Mouse (Mus musculus) ES-E14 (cell line): ENCODE measurements around the gene Micall2.

ENCODE experiments used
- CHD2 ChIP-seq: IDR thresholded peaks from 2 replicates; pipeline ENCODE4 v1.6.1; 2014; ENCODE audit warnings: mild to moderate bottlenecking, low read depth, low read length, inconsistent platforms
- HCFC1 ChIP-seq: IDR thresholded peaks from 2 replicates; pipeline ENCODE4 v1.6.1; 2012; ENCODE audit warnings: low read length, inconsistent platforms, borderline replicate concordance; ENCODE audit not compliant: insufficient read depth
- MAFK ChIP-seq: IDR thresholded peaks from 2 replicates; pipeline ENCODE4 v1.6.1; 2014; ENCODE audit warnings: mild to moderate bottlenecking, low read depth, low read length, inconsistent platforms; ENCODE audit not compliant: insufficient read depth
- ZNF384 ChIP-seq: IDR thresholded peaks from 2 replicates; pipeline ENCODE4 v1.6.1; 2012; ENCODE audit warnings: low read depth, low read length, inconsistent platforms

DNA sequence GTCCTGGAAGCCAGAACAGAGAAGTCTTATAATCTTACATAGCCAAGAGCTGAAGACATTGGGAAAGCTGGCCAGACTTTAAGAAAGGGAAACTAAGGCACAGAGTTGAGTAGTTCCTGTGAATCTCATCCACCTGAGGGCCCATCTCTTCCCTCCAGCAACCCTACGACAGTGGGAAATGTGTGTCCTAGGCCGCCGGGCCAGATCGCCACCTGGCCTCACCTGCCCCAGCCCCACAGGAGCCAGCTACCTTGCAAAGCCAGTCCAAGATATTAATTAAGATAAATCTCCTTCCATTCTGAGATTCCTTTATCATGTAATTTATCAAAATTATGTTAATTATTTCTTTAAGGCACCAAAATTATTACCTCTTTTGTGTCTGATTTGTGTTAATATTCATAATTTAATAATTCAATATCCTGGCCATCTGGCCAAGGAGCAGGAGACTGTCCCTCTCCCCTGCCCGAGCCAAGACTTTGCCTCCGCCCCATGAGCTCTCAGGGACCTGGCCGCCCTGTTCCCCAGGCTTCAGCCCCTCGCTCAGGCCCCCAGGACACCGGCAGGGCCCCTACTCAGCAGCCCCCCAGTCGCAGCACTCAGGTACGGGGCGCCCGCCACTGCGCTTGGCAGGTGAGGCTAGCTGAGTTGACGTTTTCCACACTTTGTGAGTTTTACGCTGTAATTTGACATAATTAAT lies 41.7 kb downstream of the Micall2 start:
- TF ChIP-seq MAFK (no peak), ZNF384 (no peak), CHD2 (no peak), HCFC1 (no peak)
